Mouse (Mus musculus): ENCODE measurements at regions not wholly inside any gene's neighbourhood (a gene's known extent, or its start where the extent isn't known, plus 50 kb on each side); places are given as distances from the start of the nearest gene placed in this dataset.
"Not testable (repeated sequence)": the region's sequence is repeated elsewhere in the genome, so short reads cannot be mapped to it uniquely, and the experiment has no call there.

- no peak for DNase-seq (ENCODE audit: extremely low spot score, low spot score)
These were observed 65.8 kb upstream of the Rmdn2 start for GRCm38 (mm10) chr17:79545878-79546277.

GRCm38 (mm10) chr17:79547075-79547474 lies 64.6 kb upstream of the Rmdn2 start:
- DNase-seq (ENCODE audit: extremely low spot score, low spot score), result no peak

- DNase-seq (ENCODE audit: extremely low spot score, low spot score), result no peak
These were observed 64.1 kb upstream of the Rmdn2 start for GRCm38 (mm10) chr17:79547524-79547923.

GRCm38 (mm10) chr17:79550409-79550808 lies 61.3 kb upstream of the Rmdn2 start:
- not testable (repeated sequence) for DNase-seq (ENCODE audit: extremely low spot score, low spot score)

- DNase-seq (ENCODE audit: extremely low spot score, low spot score), result no peak
These were observed 57.8 kb upstream of the Rmdn2 start for GRCm38 (mm10) chr17:79553850-79554249.

GRCm38 (mm10) chr17:79555593-79555992 lies 56.1 kb upstream of the Rmdn2 start:
- no peak for DNase-seq (ENCODE audit: extremely low spot score, low spot score)
